Mouse (Mus musculus) spleen, adult 18-20 months (tissue): ENCODE results near the gene Armcx4.
"Not testable (repeated sequence)": the region's sequence is repeated elsewhere in the genome, so short reads cannot be mapped to it uniquely, and the experiment has no call there.

ENCODE experiments used
- DNase-seq, 2 experiments: peaks; one replicate each; pipeline ENCODE4 v3.0.0; 2022; ENCODE audit warnings: mixed read lengths in 2 of 2

Gene Armcx4

GRCm38 (mm10) chrX:134686267-134686666 is at the start of gene Armcx4:
Gene Armcx4 (plus strand): TSS chrX:134686519.
- peak in 1 of 2 experiments; percentile 16 for DNase-seq

GRCm38 (mm10) chrX:134641000-134641760 is 45.1 kb upstream of the Armcx4 start:
- DNase-seq = no peak

GRCm38 (mm10) chrX:134646338-134646737 is 40.0 kb upstream of the Armcx4 start:
- DNase-seq = no peak

GRCm38 (mm10) chrX:134647421-134647820 is 38.9 kb upstream of the Armcx4 start:
- DNase-seq = no peak

- peak in 1 of 2 experiments; percentile 51 for DNase-seq
Measured at GRCm38 (mm10) chrX:134648031-134648692, 38.2 kb upstream of the Armcx4 start.

GRCm38 (mm10) chrX:134652061-134652460 is 34.3 kb upstream of the Armcx4 start:
- DNase-seq = no peak

- no peak for DNase-seq
Measured at GRCm38 (mm10) chrX:134661586-134661985, 24.7 kb upstream of the Armcx4 start.

- DNase-seq = no peak
Measured at GRCm38 (mm10) chrX:134675022-134675421, 11.3 kb upstream of the Armcx4 start.

GRCm38 (mm10) chrX:134675959-134676358 is 10.4 kb upstream of the Armcx4 start:
- no peak for DNase-seq

- DNase-seq = no peak
Measured at GRCm38 (mm10) chrX:134684936-134685335, 1.4 kb upstream of the Armcx4 start.

- peak in 1 of 2 experiments; percentile 1 for DNase-seq
Measured at GRCm38 (mm10) chrX:134686739-134687171, 436 bp downstream of the Armcx4 start.

GRCm38 (mm10) chrX:134689676-134690075 is 3.4 kb downstream of the Armcx4 start:
- no peak for DNase-seq

GRCm38 (mm10) chrX:134690871-134691539 is 4.7 kb downstream of the Armcx4 start:
- DNase-seq = no peak

GRCm38 (mm10) chrX:134691540-134691935 is 5.2 kb downstream of the Armcx4 start:
- DNase-seq = no peak

GRCm38 (mm10) chrX:134716863-134717262 is 30.5 kb downstream of the Armcx4 start:
- DNase-seq = no peak

- DNase-seq = no peak
Measured at GRCm38 (mm10) chrX:134717752-134718308, 31.5 kb downstream of the Armcx4 start, which contains the start of gene Armcx1. Gene Armcx1 (plus strand): TSS chrX:134717963.

GRCm38 (mm10) chrX:134718524-134718923 is 32.2 kb downstream of the Armcx4 start:
- no peak for DNase-seq

- DNase-seq = not testable (repeated sequence)
Measured at GRCm38 (mm10) chrX:134723762-134724161, 37.4 kb downstream of the Armcx4 start.

GRCm38 (mm10) chrX:134729778-134730177 is 43.5 kb downstream of the Armcx4 start:
- no peak for DNase-seq

GRCm38 (mm10) chrX:134737796-134738195 is 51.5 kb downstream of the Armcx4 start:
- DNase-seq = no peak

GRCm38 (mm10) chrX:134739160-134739559 is 52.8 kb downstream of the Armcx4 start:
- no peak for DNase-seq

- DNase-seq = no peak
Measured at GRCm38 (mm10) chrX:134741862-134742261, 55.5 kb downstream of the Armcx4 start.
